Mouse (Mus musculus): ENCODE results near the gene Ccnjl.

The Ccnjl gene

GRCm38 (mm10) chr11:43528683-43529499, at the start of gene Ccnjl:
TSS of gene Ccnjl (plus strand) at chr11:43528784.
- DNase-seq (ENCODE audit: low spot score in 2 of 2): peak; percentile 17 to 44

GRCm38 (mm10) chr11:43479376-43479775, 49.2 kb upstream of the Ccnjl start:
- no peak for DNase-seq (ENCODE audit: low spot score in 2 of 2)

GRCm38 (mm10) chr11:43480561-43480960, 48.0 kb upstream of the Ccnjl start:
- DNase-seq (ENCODE audit: low spot score in 2 of 2): peak in 1 of 2 experiments; percentile 4

- peak in 1 of 2 experiments; percentile 9 for DNase-seq (ENCODE audit: low spot score in 2 of 2)
Observed at GRCm38 (mm10) chr11:43481672-43482522, 46.7 kb upstream of the Ccnjl start.

- DNase-seq (ENCODE audit: low spot score in 2 of 2): no peak
Observed at GRCm38 (mm10) chr11:43483122-43483792, 45.3 kb upstream of the Ccnjl start.

GRCm38 (mm10) chr11:43484057-43484456, 44.5 kb upstream of the Ccnjl start:
- no peak for DNase-seq (ENCODE audit: low spot score in 2 of 2)

- no peak for DNase-seq (ENCODE audit: low spot score in 2 of 2)
Observed at GRCm38 (mm10) chr11:43484652-43485051, 43.9 kb upstream of the Ccnjl start.

GRCm38 (mm10) chr11:43485855-43486254, 42.7 kb upstream of the Ccnjl start:
- no peak for DNase-seq (ENCODE audit: low spot score in 2 of 2)

- peak; percentile 66 to 81 for DNase-seq (ENCODE audit: low spot score in 2 of 2)
Observed at GRCm38 (mm10) chr11:43492663-43493062, 35.9 kb upstream of the Ccnjl start.

GRCm38 (mm10) chr11:43493815-43494409, 34.7 kb upstream of the Ccnjl start:
- DNase-seq (ENCODE audit: low spot score in 2 of 2): peak; percentile 49 to 72

- DNase-seq (ENCODE audit: low spot score in 2 of 2): no peak
Observed at GRCm38 (mm10) chr11:43495037-43495436, 33.5 kb upstream of the Ccnjl start.

GRCm38 (mm10) chr11:43495532-43495931, 33.1 kb upstream of the Ccnjl start:
- no peak for DNase-seq (ENCODE audit: low spot score in 2 of 2)

- DNase-seq (ENCODE audit: low spot score in 2 of 2): no peak
Observed at GRCm38 (mm10) chr11:43501256-43501655, 27.3 kb upstream of the Ccnjl start.

GRCm38 (mm10) chr11:43505188-43505587, 23.4 kb upstream of the Ccnjl start:
- no peak for DNase-seq (ENCODE audit: low spot score in 2 of 2)

- DNase-seq (ENCODE audit: low spot score in 2 of 2): no peak
Observed at GRCm38 (mm10) chr11:43507976-43508375, 20.6 kb upstream of the Ccnjl start.

- DNase-seq (ENCODE audit: low spot score in 2 of 2): no peak
Observed at GRCm38 (mm10) chr11:43509878-43510277, 18.7 kb upstream of the Ccnjl start.

GRCm38 (mm10) chr11:43512661-43513190, 15.9 kb upstream of the Ccnjl start:
- DNase-seq (ENCODE audit: low spot score in 2 of 2): no peak

GRCm38 (mm10) chr11:43516344-43517021, 12.1 kb upstream of the Ccnjl start:
- DNase-seq (ENCODE audit: low spot score in 2 of 2): peak in 1 of 2 experiments; percentile 53

GRCm38 (mm10) chr11:43517641-43518040, 10.9 kb upstream of the Ccnjl start:
- no peak for DNase-seq (ENCODE audit: low spot score in 2 of 2)

GRCm38 (mm10) chr11:43518086-43518485, 10.5 kb upstream of the Ccnjl start:
- no peak for DNase-seq (ENCODE audit: low spot score in 2 of 2)

GRCm38 (mm10) chr11:43518821-43519220, 9.8 kb upstream of the Ccnjl start:
- no peak for DNase-seq (ENCODE audit: low spot score in 2 of 2)

All from spleen, postnatal 10 days (tissue).